Mouse (Mus musculus) stomach, embryonic 16.5 days (tissue): ENCODE measurements at regions not wholly inside any gene's neighbourhood (a gene's known extent, or its start where the extent isn't known, plus 50 kb on each side); places are given as distances from the start of the nearest gene placed in this dataset.

Experiments used
- ATAC-seq: fragments of 200-750 bp; cut with Nextera tagmentation; 2 replicates; pipeline ENCODE4 v1.8.0; 2017; ENCODE audit warnings: moderate number of reproducible peaks, moderate TSS enrichment; ENCODE audit not compliant: insufficient read depth, low FRiP score
- H3K27ac ChIP-seq: fragments of 300-500 bp; sonication (generic); 2 replicates; pipeline ENCODE4 v1.5.1; 2014; ENCODE audit warnings: low read length
- H3K27me3 ChIP-seq: fragments of 300-500 bp; sonication (generic); 2 replicates; pipeline ENCODE4 v1.6.1; 2014; ENCODE audit warnings: low read length, control low read depth, mixed read lengths; ENCODE audit not compliant: control insufficient read depth, insufficient read depth
- H3K36me3 ChIP-seq: fragments of 300-500 bp; sonication (generic); 2 replicates; pipeline ENCODE4 v1.6.1; 2014; ENCODE audit warnings: low read length; ENCODE audit not compliant: control insufficient read depth, insufficient read depth
- H3K4me1 ChIP-seq: fragments of 300-500 bp; sonication (generic); 2 replicates; pipeline ENCODE4 v1.6.1; 2014; ENCODE audit warnings: low read length, control low read depth, mixed read lengths; ENCODE audit not compliant: control insufficient read depth, insufficient read depth
- H3K4me2 ChIP-seq: fragments of 300-500 bp; sonication (generic); 2 replicates; pipeline ENCODE4 v1.6.1; 2014; ENCODE audit warnings: low read depth, low read length, mixed read lengths
- H3K4me3 ChIP-seq: fragments of 300-500 bp; sonication (generic); replicated peaks from 2 replicates; pipeline ENCODE4 v1.5.1; 2014; ENCODE audit warnings: mild to moderate bottlenecking, low read length
- H3K9ac ChIP-seq: fragments of 300-500 bp; sonication (generic); 2 replicates; pipeline ENCODE4 v1.6.1; 2014; ENCODE audit warnings: low read length
- H3K9me3 ChIP-seq: fragments of 300-500 bp; sonication (generic); replicated peaks from 2 replicates; pipeline ENCODE4 v1.6.1; 2016; ENCODE audit warnings: low read length, control low read depth; ENCODE audit not compliant: control insufficient read depth
- WGBS: fragments of 180-500 bp; shearing (Covaris S2); extraction: QIAGEN DNeasy Blood & Tissue Kit; methylation state at CpG from one replicate; pipeline ENCODE4 v1.1.7; 2014; 5-methylcytosine and 5-hydroxymethylcytosine counted together

- 88% methylated on average over 11 of the region's 11 CpGs for WGBS
- no peak overlapping the region for H3K27ac ChIP-seq
- no peak overlapping the region for H3K4me3 ChIP-seq
- no peaks in the 10 kb centered on the region for H3K9me3 ChIP-seq
- no peak for ATAC-seq
- H3K27me3 ChIP-seq = no peaks in the 10 kb centered on the region
- no peak overlapping the region for H3K9ac ChIP-seq
- no peaks in the 10 kb centered on the region for H3K36me3 ChIP-seq
- no peak overlapping the region for H3K4me2 ChIP-seq
- peaks cover 5% of the 10 kb centered on the region; the same call in 1 of the 2 replicates for H3K4me1 ChIP-seq
Measured at GRCm38 (mm10) chr4:72382517-72383147, 181.9 kb upstream of the Tle1 start.

DNA sequence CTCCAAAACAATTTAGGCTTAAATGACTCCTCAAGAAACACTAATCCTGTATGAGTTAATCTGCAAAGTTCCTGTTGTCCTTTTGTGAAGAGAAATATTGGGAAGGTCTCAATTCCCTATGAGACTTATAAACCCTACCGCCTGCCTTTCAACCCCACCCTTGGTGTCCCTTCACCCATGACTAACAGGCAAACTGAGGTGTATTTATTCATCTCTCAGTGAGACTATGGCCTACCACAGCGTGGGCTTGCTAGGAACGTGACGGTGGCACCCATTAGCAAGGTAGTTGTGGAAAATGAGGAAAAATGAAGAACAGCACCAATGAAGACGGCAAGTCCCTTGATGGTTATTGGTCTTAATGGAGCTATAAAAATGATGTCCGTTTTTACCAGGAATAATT lies 181.0 kb upstream of the Tle1 start:
- Histone ChIP-seq H3K4me1 (peaks cover 5% of the 10 kb centered on the region; the same call in 1 of the 2 replicates), H3K9me3 (no peaks in the 10 kb centered on the region), H3K9ac (no peak overlapping the region), H3K27me3 (no peaks in the 10 kb centered on the region), H3K4me2 (no peak overlapping the region), H3K36me3 (no peaks in the 10 kb centered on the region), H3K4me3 (no peak overlapping the region), H3K27ac (no peak overlapping the region)
- no peak for ATAC-seq
- 94% methylated on average over 6 of the region's 6 CpGs for WGBS

GRCm38 (mm10) chr4:72381116-72381515 lies 180.4 kb upstream of the Tle1 start:
- no peaks in the 10 kb centered on the region for H3K9me3 ChIP-seq
- ATAC-seq = no peak
- H3K4me2 ChIP-seq = no peak overlapping the region
- 71% methylated on average over 3 of the region's 3 CpGs for WGBS
- no peaks in the 10 kb centered on the region for H3K36me3 ChIP-seq
- peaks cover 5% of the 10 kb centered on the region; the same call in 1 of the 2 replicates for H3K4me1 ChIP-seq
- no peak overlapping the region for H3K9ac ChIP-seq
- no peak overlapping the region for H3K27ac ChIP-seq
- no peaks in the 10 kb centered on the region for H3K27me3 ChIP-seq
- H3K4me3 ChIP-seq = no peak overlapping the region

DNA sequence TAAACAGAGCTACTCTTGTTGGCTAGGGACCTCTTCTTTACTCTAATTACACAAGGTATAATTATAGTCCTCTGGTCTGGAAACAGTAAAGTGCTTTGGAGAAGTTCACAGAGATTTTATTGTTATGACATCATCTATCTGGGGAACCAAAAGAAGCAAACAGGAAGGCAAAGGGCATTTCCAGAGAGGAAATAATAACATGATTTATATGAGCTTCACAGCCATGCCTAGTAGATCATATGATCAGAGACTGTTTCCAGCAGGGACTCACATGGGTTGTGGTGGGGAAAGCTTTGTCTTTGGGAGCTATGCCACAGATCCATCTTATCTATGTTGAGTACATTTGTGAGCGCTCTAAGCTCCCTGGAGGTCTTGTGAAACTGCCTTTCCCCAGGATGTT lies 178.8 kb upstream of the Tle1 start:
- peaks cover under 1% of the 10 kb centered on the region; the same call in 1 of the 2 replicates for H3K4me1 ChIP-seq
- ATAC-seq = peak; percentile 7; the same call in 1 of the 2 replicates
- H3K9ac ChIP-seq = no peak overlapping the region
- no peak overlapping the region for H3K4me3 ChIP-seq
- WGBS = 69% methylated on average over 1 of the region's 1 CpGs
- H3K36me3 ChIP-seq = no peaks in the 10 kb centered on the region
- no peaks in the 10 kb centered on the region for H3K27me3 ChIP-seq
- H3K27ac ChIP-seq = no peak overlapping the region
- no peaks in the 10 kb centered on the region for H3K9me3 ChIP-seq
- H3K4me2 ChIP-seq = no peak overlapping the region

DNA sequence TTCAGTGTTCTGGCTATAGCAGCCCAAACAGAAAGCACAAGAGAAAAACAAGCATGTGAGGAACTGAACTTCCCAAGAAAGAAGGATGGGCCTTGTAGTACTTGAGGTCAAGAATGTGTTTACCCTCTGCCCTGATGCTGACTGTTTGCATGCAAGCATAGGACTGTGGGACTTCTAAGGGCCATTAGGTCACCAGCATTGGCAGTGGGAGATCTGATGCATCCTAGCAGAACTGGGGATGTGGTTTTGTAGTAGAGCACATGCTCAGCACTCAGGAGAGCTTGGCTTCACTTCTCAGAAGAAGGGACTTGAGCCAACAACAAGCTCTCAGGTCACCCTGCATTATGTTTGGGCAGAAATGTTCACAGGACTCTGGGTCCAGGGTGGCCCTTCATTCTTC lies 178.3 kb upstream of the Tle1 start:
- Histone ChIP-seq H3K4me2 (no peak overlapping the region), H3K36me3 (no peaks in the 10 kb centered on the region), H3K9me3 (no peaks in the 10 kb centered on the region), H3K4me1 (no peaks in the 10 kb centered on the region), H3K9ac (no peak overlapping the region), H3K27me3 (no peaks in the 10 kb centered on the region), H3K27ac (no peak overlapping the region), H3K4me3 (no peak overlapping the region)
- no peak for ATAC-seq

GRCm38 (mm10) chr4:72377520-72377919 lies 176.8 kb upstream of the Tle1 start:
- Histone ChIP-seq H3K4me3 (no peak overlapping the region), H3K27ac (no peak overlapping the region), H3K27me3 (no peaks in the 10 kb centered on the region), H3K4me1 (no peaks in the 10 kb centered on the region), H3K36me3 (no peaks in the 10 kb centered on the region), H3K9ac (no peak overlapping the region), H3K9me3 (no peaks in the 10 kb centered on the region), H3K4me2 (no peak overlapping the region)
- 50% methylated on average over 1 of the region's 1 CpGs for WGBS
- ATAC-seq = no peak

GRCm38 (mm10) chr4:72351985-72352384 lies 151.3 kb upstream of the Tle1 start:
- Histone ChIP-seq H3K27ac (no peak overlapping the region), H3K4me2 (no peak overlapping the region), H3K4me1 (no peaks in the 10 kb centered on the region), H3K9ac (no peak overlapping the region), H3K4me3 (no peak overlapping the region), H3K36me3 (no peaks in the 10 kb centered on the region), H3K27me3 (no peaks in the 10 kb centered on the region), H3K9me3 (no peaks in the 10 kb centered on the region)
- 71% methylated on average over 1 of the region's 1 CpGs for WGBS
- no peak for ATAC-seq

- Histone ChIP-seq H3K27ac (no peak overlapping the region), H3K9ac (no peak overlapping the region), H3K9me3 (no peaks in the 10 kb centered on the region), H3K4me2 (no peak overlapping the region), H3K4me3 (no peak overlapping the region), H3K36me3 (no peaks in the 10 kb centered on the region), H3K27me3 (no peaks in the 10 kb centered on the region), H3K4me1 (no peaks in the 10 kb centered on the region)
- no peak for ATAC-seq
- 55% methylated on average over 3 of the region's 3 CpGs for WGBS
Measured at GRCm38 (mm10) chr4:72331882-72332281, 131.2 kb upstream of the Tle1 start.

DNA sequence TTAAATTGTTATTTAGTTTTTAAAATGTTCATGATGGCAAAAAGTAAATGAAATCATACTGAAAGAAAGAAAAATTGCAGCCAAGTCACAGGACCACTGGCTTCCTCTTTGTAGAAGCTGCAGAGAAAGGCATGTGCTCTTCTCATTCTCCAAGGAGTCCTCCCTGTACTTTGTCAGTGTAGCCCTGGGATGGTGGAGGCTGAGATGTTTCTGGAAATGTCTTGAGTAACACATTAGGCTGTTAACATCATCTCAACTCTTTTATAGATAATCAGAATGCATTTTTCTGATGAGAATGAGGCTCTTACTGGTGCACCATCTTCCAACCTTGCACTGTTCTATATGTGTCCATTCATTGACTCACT lies 128.3 kb upstream of the Tle1 start:
- no peak overlapping the region for H3K9ac ChIP-seq
- H3K9me3 ChIP-seq = no peaks in the 10 kb centered on the region
- no peak for ATAC-seq
- H3K4me3 ChIP-seq = no peak overlapping the region
- no peaks in the 10 kb centered on the region for H3K4me1 ChIP-seq
- H3K27ac ChIP-seq = no peak overlapping the region
- H3K4me2 ChIP-seq = no peak overlapping the region
- no peaks in the 10 kb centered on the region for H3K36me3 ChIP-seq
- no peaks in the 10 kb centered on the region for H3K27me3 ChIP-seq
